Mouse (Mus musculus) hematopoietic stem cell, adult 5-6 weeks (primary cell): Measurements from ENCODE around the gene Ptpn5. TPM values are rescaled to one million over a fixed set of nuclear protein-coding genes. Genes with fewer than 3 reads are reported as not detected.

Experiments
- ATAC-seq, 2 experiments: fragments of 125-278 bp in 1 of 2; replicated peaks in 1 of 2; 2 replicates each; pipeline ENCODE4 v1.8.0; 2016 to 2017; ENCODE audit warnings: inconsistent platforms in 2 of 2, mild to moderate bottlenecking in 2 of 2, moderate number of reproducible peaks in 2 of 2, low read depth in 1 of 2, moderate TSS enrichment in 1 of 2; ENCODE audit not compliant: low FRiP score in 2 of 2, poor library complexity in 2 of 2, severe bottlenecking in 2 of 2, insufficient read depth in 1 of 2, low TSS enrichment in 1 of 2
- total RNA-seq: library from RNA; stranded (forward); fragments of 172-1452, 232-1000 nt; gene quantifications from 2 replicates; pipeline ENCODE4 v1.2.3, GENCODE M21; 2017

Ptpn5 gene
- total RNA-seq, 1 experiment from 2014 or later: not detected

GRCm38 (mm10) chr7:47077451-47077850 is 56.0 kb downstream of the Ptpn5 start:
- ATAC-seq: peak in 1 of 2 experiments; percentile 23; a peak in 1 of 4 replicates

GRCm38 (mm10) chr7:47076729-47077128 is 56.8 kb downstream of the Ptpn5 start:
- ATAC-seq: no peak

GRCm38 (mm10) chr7:47076193-47076592 is 57.3 kb downstream of the Ptpn5 start:
- ATAC-seq: no peak

- ATAC-seq: no peak
These were observed 59.7 kb downstream of the Ptpn5 start for GRCm38 (mm10) chr7:47073536-47074521.

- ATAC-seq: peak in 1 of 2 experiments; percentile 20; a peak in 1 of 4 replicates
These were observed 60.9 kb downstream of the Ptpn5 start for GRCm38 (mm10) chr7:47072551-47072950.

GRCm38 (mm10) chr7:47067879-47068278 is 65.6 kb downstream of the Ptpn5 start:
- ATAC-seq: no peak

- ATAC-seq: no peak
These were observed 66.5 kb downstream of the Ptpn5 start for GRCm38 (mm10) chr7:47066942-47067341.

- ATAC-seq: no peak
These were observed 71.9 kb downstream of the Ptpn5 start for GRCm38 (mm10) chr7:47061560-47061959.

- no peak for ATAC-seq
These were observed 74.1 kb downstream of the Ptpn5 start for GRCm38 (mm10) chr7:47059339-47059738.

GRCm38 (mm10) chr7:47056273-47056672 is 77.2 kb downstream of the Ptpn5 start:
- ATAC-seq: peak; percentile 7 to 22; a peak in 2 of 4 replicates

- peak; percentile 44 to 65 for ATAC-seq
These were observed 77.7 kb downstream of the Ptpn5 start for GRCm38 (mm10) chr7:47055744-47056143.

- no peak for ATAC-seq
These were observed 78.8 kb downstream of the Ptpn5 start for GRCm38 (mm10) chr7:47054666-47055065.

- no peak for ATAC-seq
These were observed 80.2 kb downstream of the Ptpn5 start for GRCm38 (mm10) chr7:47053287-47053686.

- no peak for ATAC-seq
These were observed 81.2 kb downstream of the Ptpn5 start for GRCm38 (mm10) chr7:47052276-47052675.

GRCm38 (mm10) chr7:47051404-47052151 is 81.9 kb downstream of the Ptpn5 start:
- peak; percentile 54 to 72 for ATAC-seq

- peak; percentile 8 to 9; a peak in 2 of 4 replicates for ATAC-seq
These were observed 82.7 kb downstream of the Ptpn5 start for GRCm38 (mm10) chr7:47050766-47051165.

GRCm38 (mm10) chr7:47050366-47050765 is 83.1 kb downstream of the Ptpn5 start, which contains the start of gene Tmem86a:
Gene Tmem86a (plus strand): TSS chr7:47050601.
- peak; percentile 90 to 91 for ATAC-seq
